Mouse (Mus musculus) limb, embryonic 14.5 days (tissue): ENCODE results near the gene Fmnl1. TPM values are rescaled to one million over a fixed set of nuclear protein-coding genes. Genes with fewer than 3 reads are reported as not detected.

Experiments
- ATAC-seq: fragments of 200-750 bp; cut with Nextera tagmentation; 2 replicates; pipeline ENCODE4 v1.8.0; 2017; ENCODE audit warnings: low read depth, moderate number of reproducible peaks, moderate TSS enrichment; ENCODE audit not compliant: low FRiP score
- DNase-seq: peaks from one replicate; pipeline ENCODE4 v3.0.0-alpha.2; 2015; ENCODE audit warnings: low spot score
- H3K27ac ChIP-seq: fragments of 300-500 bp; sonication (generic); replicated peaks from 2 replicates; pipeline ENCODE4 v1.5.1; 2014; ENCODE audit warnings: low read depth, mild to moderate bottlenecking, low read length, moderate library complexity, mixed read lengths
- H3K27me3 ChIP-seq: fragments of 300-500 bp; sonication (generic); 2 replicates; pipeline ENCODE4 v1.6.1; 2014; ENCODE audit warnings: low read length, mixed read lengths; ENCODE audit not compliant: control insufficient read depth, insufficient read depth
- H3K36me3 ChIP-seq: fragments of 300-500 bp; sonication (generic); 2 replicates; pipeline ENCODE4 v1.6.1; 2014; ENCODE audit warnings: mild to moderate bottlenecking, low read length, moderate library complexity, mixed read lengths; ENCODE audit not compliant: control insufficient read depth, insufficient read depth
- H3K4me1 ChIP-seq: fragments of 300-500 bp; sonication (generic); 2 replicates; pipeline ENCODE4 v1.6.1; 2014; ENCODE audit warnings: antibody characterized with exemption, low read length, mixed read lengths; ENCODE audit not compliant: control insufficient read depth, insufficient read depth
- H3K4me2 ChIP-seq: fragments of 300-500 bp; sonication (generic); replicated peaks from 2 replicates; pipeline ENCODE4 v1.6.1; 2014; ENCODE audit warnings: low read depth, mild to moderate bottlenecking, low read length, moderate library complexity; ENCODE audit not compliant: severe bottlenecking
- H3K4me3 ChIP-seq: fragments of 300-500 bp; sonication (generic); replicated peaks from 2 replicates; pipeline ENCODE4 v1.5.1; 2014; ENCODE audit warnings: low read length
- H3K9ac ChIP-seq: fragments of 300-500 bp; sonication (generic); 2 replicates; pipeline ENCODE4 v1.6.1; 2014; ENCODE audit warnings: mild to moderate bottlenecking, low read depth, low read length, moderate library complexity; ENCODE audit not compliant: severe bottlenecking
- H3K9me3 ChIP-seq: fragments of 300-500 bp; sonication (generic); 2 replicates; pipeline ENCODE4 v1.6.1; 2016; ENCODE audit warnings: low read length; ENCODE audit not compliant: control insufficient read depth
- POLR2A ChIP-seq: fragments of 200-500 bp; IDR thresholded peaks from 2 replicates; pipeline ENCODE4 v1.8.0; 2012; ENCODE audit warnings: inconsistent platforms, mild to moderate bottlenecking, moderate library complexity, borderline replicate concordance; ENCODE audit not compliant: insufficient read depth, insufficient read length; ENCODE audit errors: extremely low read depth
- WGBS: fragments of 180-500 bp; shearing (Covaris S2); extraction: QIAGEN DNeasy Blood & Tissue Kit; methylation state at CpG from one replicate; pipeline ENCODE4 v1.1.7; 2014; 5-methylcytosine and 5-hydroxymethylcytosine counted together
- polyA plus RNA-seq, 2 experiments: library from polyadenylated mRNA; depleted of rRNA in 1 of 2; stranded (reverse) in 1 of 2; unstranded in 1 of 2; fragments of >200 nt; fragmentation: Nextera tagmentation in 1 of 2; extraction: Ambion mirVana in 1 of 2; gene quantifications; 2 replicates each; pipeline versions ENCODE4 v1.2.1 to v1.2.3; 2012 to 2014

Gene Fmnl1
- polyA plus RNA-seq, 2 experiments = 2.6 to 3.8 TPM

- 71% methylated on average over 11 of the region's 11 CpGs for WGBS
- DNase-seq (no peak), ATAC-seq (peak; percentile 38; the same call in 1 of the 2 replicates)
- peaks cover 8% of the 10 kb centered on the region for H3K4me1 ChIP-seq
- H3K4me2 ChIP-seq = no peak overlapping the region
- no peaks in the 10 kb centered on the region for H3K9me3 ChIP-seq
- no peak overlapping the region for H3K4me3 ChIP-seq
- peaks cover 50% of the 10 kb centered on the region for H3K36me3 ChIP-seq
- H3K27me3 ChIP-seq = no peaks in the 10 kb centered on the region
- no peak for TF ChIP-seq POLR2A
- H3K9ac ChIP-seq = no peak overlapping the region
- no peak overlapping the region for H3K27ac ChIP-seq
Measured at GRCm38 (mm10) chr11:103235702-103236101, 64.8 kb downstream of the Fmnl1 start.

- no peak for ATAC-seq
- peaks cover 15% of the 10 kb centered on the region for H3K4me1 ChIP-seq
- no peak for DNase-seq
- H3K27ac ChIP-seq = no peak overlapping the region
- H3K27me3 ChIP-seq = no peaks in the 10 kb centered on the region
- no peaks in the 10 kb centered on the region for H3K9me3 ChIP-seq
- H3K9ac ChIP-seq = no peak overlapping the region
- H3K4me3 ChIP-seq = no peak overlapping the region
- WGBS = 71% methylated on average over 6 of the region's 6 CpGs
- H3K4me2 ChIP-seq = no peak overlapping the region
- peaks cover 45% of the 10 kb centered on the region for H3K36me3 ChIP-seq
- no peak for TF ChIP-seq POLR2A
Measured at GRCm38 (mm10) chr11:103236431-103236830, 65.5 kb downstream of the Fmnl1 start.

- 74% methylated on average over 10 of the region's 10 CpGs for WGBS
- no peak overlapping the region for H3K4me2 ChIP-seq
- H3K27ac ChIP-seq = no peak overlapping the region
- no peak overlapping the region for H3K9ac ChIP-seq
- H3K4me1 ChIP-seq = peaks cover 15% of the 10 kb centered on the region
- ATAC-seq (no peak), DNase-seq (no peak)
- no peak overlapping the region for H3K4me3 ChIP-seq
- TF ChIP-seq POLR2A = no peak
- H3K9me3 ChIP-seq = no peaks in the 10 kb centered on the region
- H3K36me3 ChIP-seq = peaks cover 48% of the 10 kb centered on the region
- no peaks in the 10 kb centered on the region for H3K27me3 ChIP-seq
Measured at GRCm38 (mm10) chr11:103236903-103237302, 66.0 kb downstream of the Fmnl1 start.

- peaks cover 46% of the 10 kb centered on the region for H3K36me3 ChIP-seq
- DNase-seq (no peak), ATAC-seq (no peak)
- H3K9ac ChIP-seq = no peak overlapping the region
- H3K4me1 ChIP-seq = peaks cover 15% of the 10 kb centered on the region
- H3K27ac ChIP-seq = no peak overlapping the region
- WGBS = 75% methylated on average over 9 of the region's 9 CpGs
- no peaks in the 10 kb centered on the region for H3K9me3 ChIP-seq
- H3K27me3 ChIP-seq = no peaks in the 10 kb centered on the region
- no peak for TF ChIP-seq POLR2A
- H3K4me2 ChIP-seq = no peak overlapping the region
- no peak overlapping the region for H3K4me3 ChIP-seq
Measured at GRCm38 (mm10) chr11:103237757-103238156, 66.8 kb downstream of the Fmnl1 start.

GRCm38 (mm10) chr11:103240740-103241139 lies 69.8 kb downstream of the Fmnl1 start:
- no peak for TF ChIP-seq POLR2A
- ATAC-seq (no peak), DNase-seq (peak; percentile 63)
- Histone ChIP-seq H3K9me3 (no peaks in the 10 kb centered on the region), H3K36me3 (peaks cover 49% of the 10 kb centered on the region), H3K4me1 (peaks cover 16% of the 10 kb centered on the region), H3K27me3 (no peaks in the 10 kb centered on the region), H3K4me2 (no peak overlapping the region), H3K9ac (0 out of 2 replicates have a peak overlapping the region, but pooled peaks have one; percentile 12), H3K27ac (0 out of 2 replicates have a peak overlapping the region, but pooled peaks have one; percentile 13), H3K4me3 (no peak overlapping the region)
- WGBS = 29% methylated on average over 7 of the region's 7 CpGs

- DNase-seq (no peak), ATAC-seq (no peak)
- Histone ChIP-seq H3K4me2 (no peak overlapping the region), H3K4me1 (peaks cover 46% of the 10 kb centered on the region), H3K9ac (no peak overlapping the region), H3K27me3 (no peaks in the 10 kb centered on the region), H3K36me3 (peaks cover 17% of the 10 kb centered on the region), H3K4me3 (no peak overlapping the region), H3K27ac (no peak overlapping the region), H3K9me3 (no peaks in the 10 kb centered on the region)
- 76% methylated on average over 4 of the region's 4 CpGs for WGBS
- TF ChIP-seq POLR2A = no peak
Measured at GRCm38 (mm10) chr11:103244856-103245255, 73.9 kb downstream of the Fmnl1 start.
